Mouse (Mus musculus) liver, embryonic 11.5 days (tissue): ENCODE results near the gene Ece1. TPM values are rescaled to one million over a fixed set of nuclear protein-coding genes. Genes with fewer than 3 reads are reported as not detected.

Experiments used
- ATAC-seq: fragments of 200-750 bp; cut with Nextera tagmentation; replicated peaks from 2 replicates; pipeline ENCODE4 v1.8.0; 2017; ENCODE audit warnings: moderate number of reproducible peaks, mild to moderate bottlenecking, moderate TSS enrichment, moderate library complexity; ENCODE audit not compliant: low FRiP score
- DNase-seq: peaks from one replicate; pipeline ENCODE4 v3.0.0-alpha.2; 2017; ENCODE audit warnings: low spot score
- H3K27ac ChIP-seq: fragments of 300-500 bp; sonication (generic); 2 replicates; pipeline ENCODE4 v1.5.1; 2014; ENCODE audit warnings: mild to moderate bottlenecking, low read depth, low read length, control low read depth
- H3K27me3 ChIP-seq: fragments of 300-500 bp; sonication (generic); replicated peaks from 2 replicates; pipeline ENCODE4 v1.6.1; 2014; ENCODE audit warnings: low read length, mixed read lengths; ENCODE audit not compliant: control insufficient read depth, insufficient read depth
- H3K36me3 ChIP-seq: fragments of 300-500 bp; sonication (generic); 2 replicates; pipeline ENCODE4 v1.6.1; 2014; ENCODE audit warnings: mild to moderate bottlenecking, low read length, moderate library complexity, mixed read lengths; ENCODE audit not compliant: control insufficient read depth, insufficient read depth
- H3K4me1 ChIP-seq: fragments of 300-500 bp; sonication (generic); replicated peaks from 2 replicates; pipeline ENCODE4 v1.6.1; 2014; ENCODE audit warnings: low read length, mixed read lengths; ENCODE audit not compliant: control insufficient read depth, insufficient read depth
- H3K4me2 ChIP-seq: fragments of 300-500 bp; sonication (generic); 2 replicates; pipeline ENCODE4 v1.6.1; 2014; ENCODE audit warnings: mild to moderate bottlenecking, control low read depth, moderate library complexity
- H3K4me3 ChIP-seq: fragments of 300-500 bp; sonication (generic); 2 replicates; pipeline ENCODE4 v1.5.1; 2014; ENCODE audit warnings: low read depth, low read length, control low read depth
- H3K9ac ChIP-seq: fragments of 300-500 bp; sonication (generic); 2 replicates; pipeline ENCODE4 v1.6.1; 2014; ENCODE audit warnings: low read depth, low read length, control low read depth
- H3K9me3 ChIP-seq: fragments of 300-500 bp; sonication (generic); 2 replicates; pipeline ENCODE4 v1.6.1; 2016; ENCODE audit warnings: low read length, inconsistent platforms, mixed read lengths; ENCODE audit not compliant: control insufficient read depth
- WGBS: fragments of 180-500 bp; shearing (Covaris S2); extraction: QIAGEN DNeasy Blood & Tissue Kit; methylation state at CpG from one replicate; pipeline ENCODE4 v1.1.7; 2014; 5-methylcytosine and 5-hydroxymethylcytosine counted together
- polyA plus RNA-seq: library from polyadenylated mRNA; unstranded; fragments of >200 nt; fragmentation: Nextera tagmentation; extraction: Ambion mirVana; gene quantifications from 2 replicates; pipeline ENCODE4 v1.2.1, GENCODE M21; 2014

Ece1 gene
- polyA plus RNA-seq, 1 experiment from 2014 or later: 51.9 TPM

DNA sequence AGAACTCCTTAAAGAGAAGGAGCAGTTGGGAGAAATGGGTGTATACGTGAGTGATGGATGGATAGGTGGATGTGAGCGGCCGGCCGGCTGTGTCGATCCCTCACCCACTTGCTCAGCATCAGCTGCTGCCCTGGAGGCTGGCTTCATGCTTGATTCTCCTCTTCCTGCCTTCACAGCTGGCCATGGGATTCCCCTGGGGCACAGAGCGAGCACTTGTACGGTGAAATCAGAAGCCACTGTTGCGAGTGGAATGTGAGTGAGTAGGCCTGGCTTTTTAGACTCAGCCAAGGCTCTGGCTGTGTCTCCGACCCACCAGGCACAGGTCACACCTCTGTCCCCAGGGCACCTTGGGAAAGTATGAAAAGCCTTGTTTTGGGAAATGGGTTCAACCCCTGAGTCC lies 20.6 kb downstream of the Ece1 start:
- Histone ChIP-seq H3K36me3 (no peaks in the 10 kb centered on the region), H3K27me3 (no peaks in the 10 kb centered on the region), H3K4me1 (peaks cover 21% of the 10 kb centered on the region), H3K4me3 (no peak overlapping the region), H3K4me2 (no peak overlapping the region), H3K9me3 (no peaks in the 10 kb centered on the region), H3K9ac (no peak overlapping the region), H3K27ac (no peak overlapping the region)
- DNase-seq (no peak), ATAC-seq (no peak)
- 85% methylated on average over 9 of the region's 9 CpGs for WGBS

DNA sequence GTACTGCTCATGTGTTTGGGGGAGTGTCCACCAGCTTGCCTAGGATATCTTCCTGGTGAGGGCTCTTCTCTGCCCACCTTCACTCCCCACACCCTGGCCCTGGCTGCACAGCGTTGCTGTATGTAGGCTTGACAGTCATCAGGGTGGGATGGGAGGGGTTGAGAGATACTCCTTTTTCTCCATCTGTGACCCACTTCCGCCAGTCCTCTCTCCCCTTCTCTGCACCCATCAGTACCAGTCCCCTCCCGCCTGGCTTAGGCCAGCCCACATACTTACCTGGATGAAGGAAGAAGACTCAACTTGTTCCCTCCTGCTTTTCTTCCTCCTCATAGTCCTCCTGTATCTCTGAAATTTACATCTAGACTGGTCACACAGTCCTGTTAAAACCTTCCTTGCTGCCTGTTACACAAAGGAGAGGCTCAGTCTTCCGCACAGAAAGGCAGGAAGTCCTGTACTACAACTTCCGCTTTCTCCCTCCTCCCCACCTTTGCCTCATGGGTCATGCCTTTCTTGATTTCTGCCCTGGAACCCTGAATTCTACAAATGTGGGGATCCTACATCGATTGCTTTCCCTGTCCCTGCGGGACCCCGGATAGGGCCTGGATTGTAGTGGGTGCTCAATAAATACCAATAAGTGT lies 21.6 kb downstream of the Ece1 start:
- Histone ChIP-seq H3K27ac (no peak overlapping the region), H3K4me3 (no peak overlapping the region), H3K9me3 (no peaks in the 10 kb centered on the region), H3K4me2 (no peak overlapping the region), H3K9ac (no peak overlapping the region), H3K4me1 (peaks cover 25% of the 10 kb centered on the region), H3K36me3 (no peaks in the 10 kb centered on the region), H3K27me3 (no peaks in the 10 kb centered on the region)
- DNase-seq: no peak
- ATAC-seq: no peak
- WGBS: 74% methylated on average over 8 of the region's 8 CpGs

DNA sequence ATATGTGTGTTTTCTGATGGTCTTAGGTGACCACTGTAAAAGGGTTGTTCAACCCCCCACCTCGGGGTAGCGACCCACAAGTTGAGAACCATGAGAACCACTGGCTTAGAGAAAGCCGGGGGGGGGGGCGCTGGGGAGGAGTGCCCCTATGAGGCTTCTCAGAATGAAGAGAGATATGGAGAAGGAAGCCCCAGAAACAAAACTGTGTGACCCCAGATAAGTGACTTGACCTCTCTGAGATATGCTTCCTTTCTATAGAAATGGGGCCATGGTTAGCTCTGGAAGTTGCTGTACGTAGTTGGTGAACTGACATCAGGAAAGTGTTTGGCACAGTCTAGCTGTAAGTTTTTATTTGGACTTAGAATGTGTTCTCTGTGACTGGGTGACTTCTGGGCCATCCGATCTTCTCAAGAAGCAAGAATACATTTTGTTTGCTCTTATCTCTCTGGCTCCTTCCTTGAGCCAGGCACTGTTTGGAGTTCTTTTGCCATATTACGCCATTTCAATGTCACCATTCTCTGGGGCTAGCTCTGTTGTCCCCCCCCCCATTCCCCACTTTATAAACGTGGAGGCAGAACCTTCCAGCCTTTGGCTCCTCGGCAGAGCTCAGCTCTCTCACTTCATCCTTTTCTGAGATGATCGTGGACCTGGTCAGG lies 25.4 kb downstream of the Ece1 start:
- Histone ChIP-seq H3K4me2 (0 out of 2 replicates have a peak overlapping the region, but pooled peaks have one; percentile 6), H3K36me3 (no peaks in the 10 kb centered on the region), H3K9ac (no peak overlapping the region; the same call in 1 of the 2 replicates), H3K9me3 (no peaks in the 10 kb centered on the region), H3K4me1 (peaks cover 18% of the 10 kb centered on the region), H3K4me3 (no peak overlapping the region), H3K27me3 (no peaks in the 10 kb centered on the region), H3K27ac (peak overlapping the region; percentile 28; the same call in 1 of the 2 replicates)
- ATAC-seq (peak; percentile 52), DNase-seq (no peak)
- 61% methylated on average over 10 of the region's 10 CpGs for WGBS

DNA sequence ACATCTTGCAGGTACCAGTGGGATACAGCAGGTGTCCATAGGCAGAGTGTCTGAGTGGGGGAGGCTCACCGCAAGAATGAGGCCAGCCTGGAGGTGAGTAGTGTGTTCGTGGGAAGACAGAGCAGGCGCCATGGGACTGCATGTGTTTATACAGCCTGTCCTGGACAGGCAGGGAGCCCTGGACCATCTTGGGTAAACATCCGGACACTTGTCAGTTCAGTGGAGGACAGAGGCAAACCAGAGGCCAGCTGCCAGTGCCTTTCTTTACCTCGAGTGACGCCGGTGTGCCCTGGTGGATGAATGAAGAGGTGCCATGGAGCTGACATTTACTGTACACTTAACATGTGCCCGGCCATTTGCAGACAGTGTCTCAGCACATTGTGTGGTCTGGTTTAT lies 26.0 kb downstream of the Ece1 start:
- ATAC-seq (no peak), DNase-seq (no peak)
- H3K9me3 ChIP-seq: no peaks in the 10 kb centered on the region
- H3K4me3 ChIP-seq: no peak overlapping the region
- H3K27ac ChIP-seq: peak overlapping the region; percentile 28; the same call in 1 of the 2 replicates
- no peak overlapping the region for H3K9ac ChIP-seq
- WGBS: 68% methylated on average over 8 of the region's 8 CpGs
- peaks cover 22% of the 10 kb centered on the region for H3K4me1 ChIP-seq
- H3K4me2 ChIP-seq: 0 out of 2 replicates have a peak overlapping the region, but pooled peaks have one; percentile 6
- no peaks in the 10 kb centered on the region for H3K36me3 ChIP-seq
- no peaks in the 10 kb centered on the region for H3K27me3 ChIP-seq

DNA sequence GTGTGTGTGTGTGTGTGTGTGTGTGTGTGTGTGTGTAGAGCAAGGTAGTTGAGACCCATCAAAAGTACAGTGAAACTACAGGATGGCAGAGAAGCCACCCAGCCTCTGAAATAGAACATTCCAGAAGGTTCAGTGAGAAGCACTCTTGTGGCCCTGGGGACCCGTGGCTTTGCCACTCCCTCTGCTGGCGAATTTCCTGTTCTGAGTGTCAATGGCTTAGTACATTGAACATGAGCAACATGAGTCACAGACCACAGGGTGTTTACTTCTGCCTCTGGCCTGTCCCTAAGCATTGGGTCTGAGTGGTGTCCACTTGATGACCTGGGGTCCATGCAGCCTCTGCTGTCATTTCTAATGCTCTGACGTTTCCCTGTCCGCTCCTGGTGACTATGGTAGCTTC lies 28.6 kb downstream of the Ece1 start:
- no peak for ATAC-seq
- H3K27ac ChIP-seq: no peak overlapping the region
- no peak overlapping the region for H3K9ac ChIP-seq
- peaks cover 20% of the 10 kb centered on the region for H3K4me1 ChIP-seq
- no peak overlapping the region for H3K4me3 ChIP-seq
- no peaks in the 10 kb centered on the region for H3K9me3 ChIP-seq
- WGBS: 54% methylated on average over 4 of the region's 4 CpGs
- H3K36me3 ChIP-seq: no peaks in the 10 kb centered on the region
- no peaks in the 10 kb centered on the region for H3K27me3 ChIP-seq
- no peak for DNase-seq
- H3K4me2 ChIP-seq: no peak overlapping the region

DNA sequence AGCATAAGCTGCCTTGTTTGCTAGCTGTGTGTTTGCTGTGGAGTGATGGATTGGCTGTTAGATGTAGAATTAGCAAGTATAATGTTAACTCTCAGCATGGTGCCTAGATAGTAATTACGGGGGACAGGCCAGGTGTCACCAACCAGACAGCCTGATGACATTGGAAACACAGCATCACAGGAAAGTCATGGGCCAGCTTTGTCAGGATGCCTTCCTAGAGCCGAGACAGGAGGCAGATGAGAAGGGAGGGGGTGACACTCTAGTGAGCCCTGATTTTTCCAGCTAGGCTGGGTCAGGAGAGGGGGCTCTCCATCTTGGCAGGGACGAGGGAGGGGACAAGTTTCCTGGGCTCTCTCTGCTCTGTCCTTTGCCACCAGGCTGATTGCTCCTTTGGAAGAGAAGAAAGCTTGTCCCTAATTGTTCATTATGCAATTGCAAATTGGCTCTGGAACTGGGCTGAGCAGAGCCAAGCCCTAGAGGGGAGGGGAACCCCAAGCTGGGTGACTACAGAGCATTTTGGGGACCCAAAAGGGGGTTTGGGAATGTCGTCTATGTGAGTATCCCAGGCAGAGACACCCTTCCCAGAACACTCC lies 29.6 kb downstream of the Ece1 start:
- no peak for ATAC-seq
- WGBS: 36% methylated on average over 4 of the region's 4 CpGs
- Histone ChIP-seq H3K4me2 (no peak overlapping the region), H3K27me3 (no peaks in the 10 kb centered on the region), H3K9ac (no peak overlapping the region), H3K27ac (no peak overlapping the region), H3K36me3 (no peaks in the 10 kb centered on the region), H3K9me3 (no peaks in the 10 kb centered on the region), H3K4me3 (no peak overlapping the region), H3K4me1 (peaks cover 19% of the 10 kb centered on the region)
- DNase-seq: no peak

DNA sequence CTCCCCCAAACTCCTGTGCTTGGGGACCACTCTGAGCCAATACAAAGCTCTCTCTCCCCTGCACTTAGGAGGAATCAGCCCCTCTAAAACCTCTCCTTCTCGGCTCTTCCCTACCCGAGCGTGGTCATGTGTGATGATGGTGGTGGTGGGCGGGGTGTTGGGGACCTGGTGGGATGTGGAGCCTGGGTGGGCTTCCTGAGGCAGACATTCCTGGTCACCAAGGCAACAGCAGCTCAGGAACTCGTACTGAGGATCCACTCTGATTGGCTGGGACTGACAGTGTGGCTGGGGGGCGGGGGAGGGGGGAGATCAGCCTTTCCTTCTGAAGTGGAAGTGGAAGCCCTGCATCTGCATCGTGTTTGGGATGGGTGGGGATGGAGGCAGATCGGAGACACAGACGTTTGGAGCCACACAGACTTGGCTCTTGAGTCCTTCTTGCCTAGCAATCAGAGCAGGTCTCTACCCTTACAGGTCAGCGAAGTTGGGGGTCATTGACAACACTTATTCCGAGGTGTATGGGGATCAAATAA lies 30.7 kb downstream of the Ece1 start:
- ATAC-seq (no peak), DNase-seq (no peak)
- WGBS: 17% methylated on average over 11 of the region's 11 CpGs
- Histone ChIP-seq H3K4me1 (peaks cover 10% of the 10 kb centered on the region), H3K4me3 (no peak overlapping the region), H3K4me2 (no peak overlapping the region), H3K9ac (no peak overlapping the region), H3K27ac (no peak overlapping the region), H3K9me3 (no peaks in the 10 kb centered on the region), H3K36me3 (no peaks in the 10 kb centered on the region), H3K27me3 (no peaks in the 10 kb centered on the region)

DNA sequence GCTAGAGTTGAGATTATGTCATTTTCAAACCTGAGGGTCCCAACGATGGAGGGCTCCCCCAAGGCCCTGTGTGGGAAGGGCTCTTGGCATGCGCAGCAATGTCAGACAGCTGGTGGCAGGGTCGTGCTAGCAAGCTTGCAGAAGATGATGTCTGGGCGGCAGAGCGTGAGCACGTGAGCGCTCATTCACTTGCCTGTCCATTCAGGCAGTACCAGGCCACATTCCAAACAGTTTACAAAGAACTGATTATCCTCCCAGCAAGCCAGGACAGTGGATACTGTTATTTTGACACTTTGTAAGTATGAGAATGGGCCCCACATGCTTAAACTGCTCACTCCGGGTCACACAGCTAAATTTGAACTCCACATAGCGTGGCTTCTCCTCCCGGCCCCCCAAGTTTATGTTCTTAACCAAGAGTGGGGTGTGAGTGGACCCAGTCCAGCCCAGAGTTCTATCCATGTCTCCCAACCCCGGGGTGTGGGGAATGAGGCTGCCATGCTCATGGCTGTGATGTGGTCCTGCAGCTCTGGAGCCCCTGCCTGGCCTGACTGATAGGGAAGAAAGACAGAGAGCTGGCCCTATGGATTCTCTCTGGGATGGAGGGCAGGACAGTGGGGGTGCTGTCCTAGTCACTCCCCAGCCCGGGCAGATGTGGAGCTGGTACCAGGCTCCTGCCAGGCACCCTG lies 34.7 kb downstream of the Ece1 start:
- DNase-seq (no peak), ATAC-seq (no peak)
- H3K9ac ChIP-seq: no peak overlapping the region
- H3K4me3 ChIP-seq: no peak overlapping the region
- peaks cover 6% of the 10 kb centered on the region; the same call in 1 of the 2 replicates for H3K4me1 ChIP-seq
- no peak overlapping the region for H3K4me2 ChIP-seq
- peak overlapping the region; percentile 30 for H3K27ac ChIP-seq
- H3K27me3 ChIP-seq: 0 out of 2 replicates have a peak, but pooled peaks cover 2% of the 10 kb centered on the region
- WGBS: 55% methylated on average over 12 of the region's 12 CpGs
- no peaks in the 10 kb centered on the region for H3K36me3 ChIP-seq
- no peaks in the 10 kb centered on the region for H3K9me3 ChIP-seq
